Mouse (Mus musculus): ENCODE measurements around the gene Ptms. TPM values are rescaled to one million over a fixed set of nuclear protein-coding genes. Genes with fewer than 3 reads are reported as not detected.

Gene Ptms
- 1,005 TPM for polyA plus RNA-seq (2015; fragmentation: Illumina TruSeq; extraction: RNeasy Lipid Tissue Mini Kit (QIAGEN cat#74804); ENCODE audit: low read depth, low replicate concordance)

GRCm38 (mm10) chr6:124919695-124920317 lies at the start of gene Ptms:
TSS of gene Ptms (minus strand) at chr6:124920103.

DNA sequence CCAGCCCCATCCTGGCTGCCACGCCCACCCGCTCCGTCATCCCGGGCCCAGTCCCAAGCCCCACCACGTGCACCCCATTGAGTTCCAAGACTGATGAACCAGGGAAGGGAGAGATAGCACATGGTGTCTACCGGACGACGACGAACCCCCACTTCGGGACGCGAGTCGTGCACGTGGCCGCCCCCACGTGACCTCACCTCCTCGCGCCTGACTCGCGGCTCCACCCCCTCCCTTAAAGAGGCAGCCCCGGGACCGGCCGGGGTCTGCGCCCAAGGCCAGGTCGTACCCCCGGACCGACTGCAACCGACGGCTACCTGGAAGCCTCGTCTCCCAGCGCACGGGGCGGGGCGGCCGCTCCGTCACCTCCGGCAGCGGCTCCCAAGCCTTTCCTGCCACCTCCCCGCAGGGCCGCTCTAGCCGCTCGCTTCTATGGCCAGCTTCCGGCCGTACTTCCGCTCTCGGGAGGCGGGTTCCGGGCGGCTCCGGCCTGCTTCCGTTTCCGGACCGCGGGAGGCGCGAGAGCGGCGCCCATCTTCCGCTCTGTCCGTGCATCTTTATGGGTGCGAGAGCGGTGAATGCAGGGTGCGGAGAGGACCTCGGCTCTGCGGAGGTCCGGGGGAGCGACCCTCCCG lies 45.3 kb upstream of the Ptms start, which contains the start of gene Cops7a:
Gene Cops7a (minus strand): TSS at position 451 of the 632 bp plus-strand sequence.

DNA sequence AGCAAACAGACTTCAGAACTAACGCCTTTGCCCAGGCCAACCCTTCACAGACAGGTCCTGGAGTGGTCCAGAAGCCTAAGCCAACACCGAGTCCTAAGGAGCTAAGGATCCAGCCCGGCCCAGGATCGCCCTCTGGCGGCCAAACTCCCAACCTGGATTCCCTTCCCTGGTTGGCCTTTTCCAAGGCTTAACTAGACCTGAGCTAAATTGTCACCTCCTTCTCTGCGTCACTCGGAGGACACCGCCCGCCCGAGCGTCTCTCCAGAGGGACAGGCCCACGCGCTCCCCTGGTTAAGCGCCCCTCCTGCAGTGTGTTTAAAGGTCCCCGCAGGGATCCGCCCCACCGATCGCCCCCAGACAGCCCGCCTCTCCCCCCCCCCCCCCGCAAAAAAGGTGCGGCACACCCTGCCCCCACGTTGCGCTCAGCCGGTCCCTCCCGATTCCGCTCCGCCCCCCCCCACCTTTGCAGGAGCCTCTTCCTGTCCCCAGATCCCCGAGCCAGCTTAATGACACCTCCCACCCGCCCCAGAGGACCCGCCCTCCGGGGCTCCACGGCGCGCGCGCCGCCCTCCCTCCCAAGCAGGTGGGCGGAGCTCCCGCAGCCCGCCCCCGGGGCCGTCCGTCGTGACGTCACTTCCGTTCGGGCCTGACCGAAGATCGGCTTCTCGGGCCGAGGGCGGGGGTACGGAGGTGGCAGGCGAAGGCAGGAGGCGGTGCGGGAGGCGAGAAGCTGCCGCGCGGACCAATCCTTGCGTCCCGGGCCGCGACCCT lies 11.0 kb upstream of the Ptms start, which contains the start of gene Mlf2:
Gene Mlf2 (plus strand): TSS at position 633 of the 771 bp plus-strand sequence.

DNA sequence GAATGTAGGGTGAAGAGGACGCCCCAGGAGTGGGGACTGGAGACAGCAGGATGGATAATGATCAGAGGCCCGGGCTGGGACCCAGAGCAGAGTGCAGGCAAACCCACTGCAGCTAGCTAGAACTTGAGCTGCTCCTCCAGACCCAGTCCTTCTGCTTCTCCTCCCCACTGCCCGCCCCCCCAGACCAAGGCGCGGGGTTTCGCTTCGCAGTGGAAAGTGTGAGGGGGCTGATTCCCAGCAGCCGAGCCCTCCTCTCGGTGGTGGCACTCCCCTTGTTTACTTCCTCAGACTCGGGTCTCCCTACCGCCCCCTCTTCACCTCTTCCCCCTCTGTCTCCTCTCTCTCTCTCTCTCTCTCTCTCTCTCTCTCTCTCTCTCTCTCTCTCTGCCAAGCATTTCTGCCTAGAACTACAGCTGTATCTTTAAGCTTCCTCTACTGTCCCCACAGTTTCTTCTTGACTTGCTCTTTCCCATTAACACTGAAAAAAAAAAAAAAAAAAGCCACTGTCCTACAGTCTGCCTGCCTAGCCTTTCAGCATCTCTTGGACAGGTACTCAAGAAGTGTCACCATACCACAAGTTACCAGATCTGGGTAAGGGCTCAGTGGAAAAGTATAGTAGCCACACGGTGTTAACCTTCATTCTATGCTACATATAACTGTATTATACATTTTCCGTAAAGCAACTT lies 8.2 kb downstream of the Ptms start, which contains the start of gene Lag3:
Gene Lag3 (minus strand): TSS at position 173 of the 686 bp plus-strand sequence.

GRCm38 (mm10) chr6:124887986-124888385 lies 31.9 kb downstream of the Ptms start, which contains the start of gene Cd4:
TSS of gene Cd4 (minus strand) at chr6:124888221.

Other genes starting within 250 kb of the Ptms start
- gene Emg1, start 207.9 kb downstream of the Ptms start, polyA plus RNA-seq (2015; fragmentation: Illumina TruSeq; extraction: RNeasy Lipid Tissue Mini Kit (QIAGEN cat#74804); ENCODE audit: low read depth, low replicate concordance), result 72.4 TPM
- gene Phb2, start 207.8 kb downstream of the Ptms start, polyA plus RNA-seq (2015; fragmentation: Illumina TruSeq; extraction: RNeasy Lipid Tissue Mini Kit (QIAGEN cat#74804); ENCODE audit: low read depth, low replicate concordance), result 127 TPM
- 7.4 TPM for gene Ptpn6, start 181.4 kb downstream of the Ptms start, polyA plus RNA-seq (2015; fragmentation: Illumina TruSeq; extraction: RNeasy Lipid Tissue Mini Kit (QIAGEN cat#74804); ENCODE audit: low read depth, low replicate concordance)
- 262 TPM for gene Grcc10, start 178.7 kb downstream of the Ptms start, polyA plus RNA-seq (2015; fragmentation: Illumina TruSeq; extraction: RNeasy Lipid Tissue Mini Kit (QIAGEN cat#74804); ENCODE audit: low read depth, low replicate concordance)
- not detected for gene Gm45234, start 164.1 kb downstream of the Ptms start, polyA plus RNA-seq (2015; fragmentation: Illumina TruSeq; extraction: RNeasy Lipid Tissue Mini Kit (QIAGEN cat#74804); ENCODE audit: low read depth, low replicate concordance)
- 71.6 TPM for gene Atn1, start 163.6 kb downstream of the Ptms start, polyA plus RNA-seq (2015; fragmentation: Illumina TruSeq; extraction: RNeasy Lipid Tissue Mini Kit (QIAGEN cat#74804); ENCODE audit: low read depth, low replicate concordance)
- gene Eno2, start 150.4 kb downstream of the Ptms start, polyA plus RNA-seq (2015; fragmentation: Illumina TruSeq; extraction: RNeasy Lipid Tissue Mini Kit (QIAGEN cat#74804); ENCODE audit: low read depth, low replicate concordance), result 1,006 TPM
- gene Lrrc23, start 140.4 kb downstream of the Ptms start, polyA plus RNA-seq (2015; fragmentation: Illumina TruSeq; extraction: RNeasy Lipid Tissue Mini Kit (QIAGEN cat#74804); ENCODE audit: low read depth, low replicate concordance), result 8.6 TPM
- 3.1 TPM for gene Spsb2, start 111.4 kb downstream of the Ptms start, polyA plus RNA-seq (2015; fragmentation: Illumina TruSeq; extraction: RNeasy Lipid Tissue Mini Kit (QIAGEN cat#74804); ENCODE audit: low read depth, low replicate concordance)
- 974 TPM for gene Tpi1, start 105.8 kb downstream of the Ptms start, polyA plus RNA-seq (2015; fragmentation: Illumina TruSeq; extraction: RNeasy Lipid Tissue Mini Kit (QIAGEN cat#74804); ENCODE audit: low read depth, low replicate concordance)
- gene Usp5, start 90.6 kb downstream of the Ptms start, polyA plus RNA-seq (2015; fragmentation: Illumina TruSeq; extraction: RNeasy Lipid Tissue Mini Kit (QIAGEN cat#74804); ENCODE audit: low read depth, low replicate concordance), result 163 TPM
- 1.8 TPM for gene Cdca3, start 90.6 kb downstream of the Ptms start, polyA plus RNA-seq (2015; fragmentation: Illumina TruSeq; extraction: RNeasy Lipid Tissue Mini Kit (QIAGEN cat#74804); ENCODE audit: low read depth, low replicate concordance)
- 0.33 TPM for gene Gnb3, start 79.8 kb downstream of the Ptms start, polyA plus RNA-seq (2015; fragmentation: Illumina TruSeq; extraction: RNeasy Lipid Tissue Mini Kit (QIAGEN cat#74804); ENCODE audit: low read depth, low replicate concordance)
- gene P3h3, start 62.4 kb downstream of the Ptms start, polyA plus RNA-seq (2015; fragmentation: Illumina TruSeq; extraction: RNeasy Lipid Tissue Mini Kit (QIAGEN cat#74804); ENCODE audit: low read depth, low replicate concordance), result 32.1 TPM
- 147 TPM for gene Gpr162, start 56.1 kb downstream of the Ptms start, polyA plus RNA-seq (2015; fragmentation: Illumina TruSeq; extraction: RNeasy Lipid Tissue Mini Kit (QIAGEN cat#74804); ENCODE audit: low read depth, low replicate concordance)
- 8.6 TPM for gene Cd4, start 31.9 kb downstream of the Ptms start, polyA plus RNA-seq (2015; fragmentation: Illumina TruSeq; extraction: RNeasy Lipid Tissue Mini Kit (QIAGEN cat#74804); ENCODE audit: low read depth, low replicate concordance)
- 5.8 TPM for gene Lag3, start 8.4 kb downstream of the Ptms start, polyA plus RNA-seq (2015; fragmentation: Illumina TruSeq; extraction: RNeasy Lipid Tissue Mini Kit (QIAGEN cat#74804); ENCODE audit: low read depth, low replicate concordance)
- gene Mlf2, start 11.3 kb upstream of the Ptms start, polyA plus RNA-seq (2015; fragmentation: Illumina TruSeq; extraction: RNeasy Lipid Tissue Mini Kit (QIAGEN cat#74804); ENCODE audit: low read depth, low replicate concordance), result 658 TPM
- gene Cops7a, start 45.4 kb upstream of the Ptms start, polyA plus RNA-seq (2015; fragmentation: Illumina TruSeq; extraction: RNeasy Lipid Tissue Mini Kit (QIAGEN cat#74804); ENCODE audit: low read depth, low replicate concordance), result 223 TPM
- gene Pianp, start 76.6 kb upstream of the Ptms start, polyA plus RNA-seq (2015; fragmentation: Illumina TruSeq; extraction: RNeasy Lipid Tissue Mini Kit (QIAGEN cat#74804); ENCODE audit: low read depth, low replicate concordance), result 147 TPM
- gene Zfp384, start 89.0 kb upstream of the Ptms start, polyA plus RNA-seq (2015; fragmentation: Illumina TruSeq; extraction: RNeasy Lipid Tissue Mini Kit (QIAGEN cat#74804); ENCODE audit: low read depth, low replicate concordance), result 32.4 TPM
- 59.0 TPM for gene Ing4, start 119.7 kb upstream of the Ptms start, polyA plus RNA-seq (2015; fragmentation: Illumina TruSeq; extraction: RNeasy Lipid Tissue Mini Kit (QIAGEN cat#74804); ENCODE audit: low read depth, low replicate concordance)
- 11.1 TPM for gene Acrbp, start 129.6 kb upstream of the Ptms start, polyA plus RNA-seq (2015; fragmentation: Illumina TruSeq; extraction: RNeasy Lipid Tissue Mini Kit (QIAGEN cat#74804); ENCODE audit: low read depth, low replicate concordance)
- gene Lpar5, start 147.8 kb upstream of the Ptms start, polyA plus RNA-seq (2015; fragmentation: Illumina TruSeq; extraction: RNeasy Lipid Tissue Mini Kit (QIAGEN cat#74804); ENCODE audit: low read depth, low replicate concordance), result not detected
- 73.7 TPM for gene Chd4, start 175.9 kb upstream of the Ptms start, polyA plus RNA-seq (2015; fragmentation: Illumina TruSeq; extraction: RNeasy Lipid Tissue Mini Kit (QIAGEN cat#74804); ENCODE audit: low read depth, low replicate concordance)
- gene Nop2, start 211.8 kb upstream of the Ptms start, polyA plus RNA-seq (2015; fragmentation: Illumina TruSeq; extraction: RNeasy Lipid Tissue Mini Kit (QIAGEN cat#74804); ENCODE audit: low read depth, low replicate concordance), result 19.9 TPM
- 47.2 TPM for gene Iffo1, start 225.1 kb upstream of the Ptms start, polyA plus RNA-seq (2015; fragmentation: Illumina TruSeq; extraction: RNeasy Lipid Tissue Mini Kit (QIAGEN cat#74804); ENCODE audit: low read depth, low replicate concordance)
- 3,136 TPM for gene Gapdh, start 246.4 kb upstream of the Ptms start, polyA plus RNA-seq (2015; fragmentation: Illumina TruSeq; extraction: RNeasy Lipid Tissue Mini Kit (QIAGEN cat#74804); ENCODE audit: low read depth, low replicate concordance)